In genomic region chr15:82140355-82140754, GRCm38 (mm10) we compare ENCODE assay signal across 10 mouse cellular contexts. TPM values are rescaled to one million over a fixed set of nuclear protein-coding genes. Genes with fewer than 3 reads are reported as not detected.
A peak's percentile ranks its signal among the peaks of the same experiment; 100 is the strongest.
DNase-seq lines count a peak whose midpoint lies in the region; ATAC-seq and TF ChIP-seq lines count a peak whose summit lies in the region.
"Had no signal": no experiment of that assay in that cellular context is flagged by ENCODE, and none has a peak within 500 bp of the region (broad histone marks: within the 10 kb centered on the region; RNA-seq: fewer than 3 reads in every experiment).

No protein-coding gene starts in this region.

- H3K4me3 ChIP-seq in intestine, postnatal 0 days (ENCODE audit: low read depth, low read length) = no peak overlapping the region
- no peak overlapping the region for H3K4me3 ChIP-seq in intestine, embryonic 15.5 days (replicated peaks)

- 76% methylated on average over 3 of the region's 3 CpGs for WGBS in intestine, postnatal 0 days
- 84% methylated on average over 3 of the region's 3 CpGs for WGBS in intestine, embryonic 15.5 days

- H3K4me1 ChIP-seq in intestine, postnatal 0 days (replicated peaks; ENCODE audit: control insufficient read depth, insufficient read depth, low read length) = 0 out of 2 replicates have a peak, but pooled peaks cover 6% of the 10 kb centered on the region
- peaks cover 7% of the 10 kb centered on the region for H3K4me1 ChIP-seq in intestine, embryonic 15.5 days (replicated peaks)

- ATAC-seq in intestine, postnatal 0 days = peak; percentile 55
- ATAC-seq in intestine, embryonic 15.5 days = no peak

- no peak overlapping the region for H3K27ac ChIP-seq in intestine, postnatal 0 days (ENCODE audit: low read depth, low read length)
- no peak overlapping the region for H3K27ac ChIP-seq in intestine, embryonic 15.5 days

- no peaks in the 10 kb centered on the region for H3K27me3 ChIP-seq in intestine, postnatal 0 days (replicated peaks; ENCODE audit: control insufficient read depth, insufficient read depth, low read length)
- H3K27me3 ChIP-seq in intestine, embryonic 15.5 days (replicated peaks) = no peaks in the 10 kb centered on the region

- TF ChIP-seq CTCF in intestine, postnatal 0 days (IDR thresholded peaks at IDR 0.05; ENCODE audit: low read depth) = peak; percentile 64

- peak; percentile 67 for DNase-seq in CD4-positive, CD25-positive, alpha-beta regulatory T cell, adult 2 months (ENCODE audit: low read depth, low spot score)
- DNase-seq in MN1 (ENCODE audit: low spot score) = peak; percentile 46
- DNase-seq in skeletal muscle tissue, adult 2 months (ENCODE audit: low read depth, low spot score) = peak; percentile 53
- DNase-seq in layer of hippocampus, adult 8-10 months (ENCODE audit: low spot score in 2 of 2) = no peak
- DNase-seq in layer of hippocampus, postnatal 36 days = no peak
- DNase-seq in cerebellum, adult 9-10 months = no peak
- DNase-seq: adrenal gland, postnatal 36 days; kidney, adult 9 months had no signal

- H3K9ac ChIP-seq in intestine, postnatal 0 days (ENCODE audit: low read depth, low read length) = no peak overlapping the region
- H3K9ac ChIP-seq in intestine, embryonic 15.5 days = no peak overlapping the region

- H3K4me2 ChIP-seq in intestine, postnatal 0 days (replicated peaks; ENCODE audit: low read depth) = no peak overlapping the region
- H3K4me2 ChIP-seq in intestine, embryonic 15.5 days (replicated peaks) = no peak overlapping the region

- no peaks in the 10 kb centered on the region for H3K9me3 ChIP-seq in intestine, postnatal 0 days (ENCODE audit: control insufficient read depth)
- H3K9me3 ChIP-seq in intestine, embryonic 15.5 days = no peaks in the 10 kb centered on the region

- no peaks in the 10 kb centered on the region; the same call in 1 of the 2 replicates for H3K36me3 ChIP-seq in intestine, postnatal 0 days (ENCODE audit: control insufficient read depth, insufficient read depth)
- no peaks in the 10 kb centered on the region for H3K36me3 ChIP-seq in intestine, embryonic 15.5 days

RNA-seq across cellular contexts. Expression of gene Srebf2, which starts 6.6 kb away (rescaled TPM):
- polyA plus RNA-seq in intestine, postnatal 0 days (2015; fragmentation: Nextera tagmentation; extraction: Ambion mirVana) = 68.7 and 69.5 TPM in 2 replicates
- 163 and 172 TPM in 2 replicates for polyA plus RNA-seq in intestine, embryonic 15.5 days (2015; fragmentation: Nextera tagmentation; extraction: Ambion mirVana)
- total RNA-seq in layer of hippocampus, adult 8-10 months (2022) = 100 to 1,000 TPM; 175 to 214 (median 189) TPM
- 100 to 1,000 TPM; 156 to 167 TPM for total RNA-seq in layer of hippocampus, postnatal 36 days (2021)

RNA-seq across cellular contexts. Expression of gene Ccdc134, which starts 12.6 kb away (rescaled TPM):
- 3.5 and 4.2 TPM in 2 replicates for polyA plus RNA-seq in intestine, postnatal 0 days (2015; fragmentation: Nextera tagmentation; extraction: Ambion mirVana)
- polyA plus RNA-seq in intestine, embryonic 15.5 days (2015; fragmentation: Nextera tagmentation; extraction: Ambion mirVana) = 12.0 and 12.6 TPM in 2 replicates
- 10 to 100 TPM; 10.4 to 14.3 (median 13.0) TPM for total RNA-seq in layer of hippocampus, adult 8-10 months (2022)
- 10 to 100 TPM; 11.5 to 15.3 TPM for total RNA-seq in layer of hippocampus, postnatal 36 days (2021)

Comparison
In these comparisons a context has a peak if more than half of its experiments do, and no peak if none do; other contexts are left out.
1. DNase-seq: peak in CD4-positive, CD25-positive, alpha-beta regulatory T cell, adult 2 months (single experiment), MN1 (single experiment) and skeletal muscle tissue, adult 2 months (single experiment); none in layer of hippocampus, adult 8-10 months (0 of 2), layer of hippocampus, postnatal 36 days (0 of 2) and cerebellum, adult 9-10 months (single experiment).